Mouse (Mus musculus) liver, embryonic 14.5 days (tissue): ENCODE data around the gene Zfp106.

Source experiments
- CTCF ChIP-seq: IDR thresholded peaks from 2 replicates; pipeline ENCODE4 v1.5.1; 2016; ENCODE audit warnings: antibody characterized with exemption, low read depth, control low read depth
- EP300 ChIP-seq: IDR thresholded peaks from 2 replicates; pipeline ENCODE4 v1.6.1; 2016; ENCODE audit warnings: antibody characterized with exemption, low read depth

DNA sequence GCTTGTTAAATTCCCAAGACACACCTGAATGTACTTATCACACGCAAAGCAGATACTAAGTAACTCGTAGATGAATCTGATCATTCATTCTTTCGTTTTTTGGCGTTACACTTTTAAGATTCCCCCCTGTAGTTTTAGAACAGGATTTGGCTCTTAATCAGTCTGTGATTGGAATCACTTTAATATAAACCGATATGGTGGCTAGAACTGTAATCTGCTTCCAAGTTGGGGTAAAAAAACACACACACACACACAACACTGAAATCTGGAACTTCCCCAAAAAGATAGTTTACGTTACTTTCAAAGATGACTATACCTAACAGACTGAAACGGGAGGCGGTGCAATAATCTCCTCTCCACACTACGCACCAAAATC, 796 bp downstream of the Zfp106 start:
- TF ChIP-seq CTCF (no peak), EP300 (no peak)
